Mouse (Mus musculus): ENCODE data around the gene Osbpl11. TPM values are rescaled to one million over a fixed set of nuclear protein-coding genes. Genes with fewer than 3 reads are reported as not detected.
"Not testable (repeated sequence)": the region's sequence is repeated elsewhere in the genome, so short reads cannot be mapped to it uniquely, and the experiment has no call there.

Gene Osbpl11
- total RNA-seq (2021) = 10 to 100 TPM; 20.7 TPM

- DNase-seq (ENCODE audit: extremely low spot score in 1 of 2, low spot score in 2 of 2) = peak; percentile 95 to 97
- intact Hi-C loops (cut with DNase I) = no loop called here
These were observed at the start of gene Osbpl11 for GRCm38 (mm10) chr16:33184901-33185260. Gene Osbpl11, plus strand, starts transcription at chr16:33185071.

GRCm38 (mm10) chr16:33135167-33135566 is 49.7 kb upstream of the Osbpl11 start:
- intact Hi-C loops (cut with DNase I) = no loop called here
- no peak for DNase-seq (ENCODE audit: extremely low spot score in 1 of 2, low spot score in 2 of 2)

GRCm38 (mm10) chr16:33139061-33139460 is 45.8 kb upstream of the Osbpl11 start:
- intact Hi-C loops (cut with DNase I); DNase-seq (ENCODE audit: extremely low spot score in 1 of 2, low spot score in 2 of 2): not testable (repeated sequence)

- no peak for DNase-seq (ENCODE audit: extremely low spot score in 1 of 2, low spot score in 2 of 2)
- intact Hi-C loops (cut with DNase I) = no loop called here
These were observed 43.1 kb upstream of the Osbpl11 start for GRCm38 (mm10) chr16:33141758-33142280.

- DNase-seq (ENCODE audit: extremely low spot score in 1 of 2, low spot score in 2 of 2) = no peak
- intact Hi-C loops (cut with DNase I) = no loop called here
These were observed 41.4 kb upstream of the Osbpl11 start for GRCm38 (mm10) chr16:33143452-33143851.

- DNase-seq (ENCODE audit: extremely low spot score in 1 of 2, low spot score in 2 of 2) = no peak
- intact Hi-C loops (cut with DNase I) = no loop called here
These were observed 38.7 kb upstream of the Osbpl11 start for GRCm38 (mm10) chr16:33146185-33146584.

- intact Hi-C loops (cut with DNase I) = no loop called here
These were observed 36.7 kb upstream of the Osbpl11 start for GRCm38 (mm10) chr16:33148135-33148534.

GRCm38 (mm10) chr16:33150875-33151274 is 34.0 kb upstream of the Osbpl11 start:
- DNase-seq (ENCODE audit: extremely low spot score in 1 of 2, low spot score in 2 of 2) = not testable (repeated sequence)
- intact Hi-C loops (cut with DNase I) = loop anchor here (5.0 kb wide), 1 partner anchor 89 kb away; the partner anchor contains the start of gene Lmln

More at GRCm38 (mm10) chr16:33148135-33148534, 36.7 kb upstream of the Osbpl11 start:
- DNase-seq (ENCODE audit: extremely low spot score in 1 of 2, low spot score in 2 of 2) = no peak

- peak in 1 of 2 experiments; percentile 79 for DNase-seq (ENCODE audit: extremely low spot score in 1 of 2, low spot score in 2 of 2)
- intact Hi-C loops (cut with DNase I) = loop anchor here (5.0 kb wide), 1 partner anchor 89 kb away; the partner anchor contains the start of gene Lmln
These were observed 33.3 kb upstream of the Osbpl11 start for GRCm38 (mm10) chr16:33151558-33151957.

- DNase-seq (ENCODE audit: extremely low spot score in 1 of 2, low spot score in 2 of 2) = no peak
- intact Hi-C loops (cut with DNase I) = loop anchor here (5.0 kb wide), 1 partner anchor 93 kb away; the partner anchor contains the start of gene Lmln
These were observed 29.9 kb upstream of the Osbpl11 start for GRCm38 (mm10) chr16:33154992-33155391.

GRCm38 (mm10) chr16:33158006-33158405 is 26.9 kb upstream of the Osbpl11 start:
- intact Hi-C loops (cut with DNase I) = no loop called here
- DNase-seq (ENCODE audit: extremely low spot score in 1 of 2, low spot score in 2 of 2) = no peak

- DNase-seq (ENCODE audit: extremely low spot score in 1 of 2, low spot score in 2 of 2) = peak in 1 of 2 experiments; percentile 24
- intact Hi-C loops (cut with DNase I) = no loop called here
These were observed 26.2 kb upstream of the Osbpl11 start for GRCm38 (mm10) chr16:33158590-33159071.

- intact Hi-C loops (cut with DNase I) = no loop called here
- DNase-seq (ENCODE audit: extremely low spot score in 1 of 2, low spot score in 2 of 2) = no peak
These were observed 25.5 kb upstream of the Osbpl11 start for GRCm38 (mm10) chr16:33159363-33159762.

- DNase-seq (ENCODE audit: extremely low spot score in 1 of 2, low spot score in 2 of 2) = no peak
- intact Hi-C loops (cut with DNase I) = no loop called here
These were observed 21.4 kb upstream of the Osbpl11 start for GRCm38 (mm10) chr16:33163330-33164090.

- DNase-seq (ENCODE audit: extremely low spot score in 1 of 2, low spot score in 2 of 2); intact Hi-C loops (cut with DNase I): not testable (repeated sequence)
These were observed 18.6 kb upstream of the Osbpl11 start for GRCm38 (mm10) chr16:33166284-33166683.

GRCm38 (mm10) chr16:33167537-33167936 is 17.3 kb upstream of the Osbpl11 start:
- DNase-seq (ENCODE audit: extremely low spot score in 1 of 2, low spot score in 2 of 2) = no peak
- intact Hi-C loops (cut with DNase I) = no loop called here

- no peak for DNase-seq (ENCODE audit: extremely low spot score in 1 of 2, low spot score in 2 of 2)
- intact Hi-C loops (cut with DNase I) = no loop called here
These were observed 15.3 kb upstream of the Osbpl11 start for GRCm38 (mm10) chr16:33169471-33170034.

- no peak for DNase-seq (ENCODE audit: extremely low spot score in 1 of 2, low spot score in 2 of 2)
- intact Hi-C loops (cut with DNase I) = no loop called here
These were observed 13.9 kb upstream of the Osbpl11 start for GRCm38 (mm10) chr16:33170716-33171587.

GRCm38 (mm10) chr16:33171800-33172199 is 13.1 kb upstream of the Osbpl11 start:
- intact Hi-C loops (cut with DNase I) = no loop called here
- no peak for DNase-seq (ENCODE audit: extremely low spot score in 1 of 2, low spot score in 2 of 2)

All from left cerebral cortex, postnatal 10 days (tissue).